Mouse (Mus musculus) gastrocnemius, adult 8-10 months (tissue): Measurements from ENCODE around the gene Fgfr2. TPM values are rescaled to one million over a fixed set of nuclear protein-coding genes. Genes with fewer than 3 reads are reported as not detected.
"Not testable (repeated sequence)": the region's sequence is repeated elsewhere in the genome, so short reads cannot be mapped to it uniquely, and the experiment has no call there.

Experiments
- DNase-seq, 2 experiments: peaks; one replicate each; pipeline ENCODE4 v3.0.0; 2022; ENCODE audit warnings: low spot score in 2 of 2
- total RNA-seq, 4 experiments: library from RNA; stranded (reverse); gene quantifications; 2 replicates each; pipeline ENCODE4 v1.2.4; 2022

The Fgfr2 gene
- total RNA-seq, 4 experiments from 2014 or later: 0.17 to 1.3 (median 0.62) TPM

GRCm38 (mm10) chr7:130519096-130520048 lies 2603.8 kb downstream of the Fgfr2 start:
- DNase-seq: peak; percentile 92 to 95

- no peak for DNase-seq
These were observed 2604.7 kb downstream of the Fgfr2 start for GRCm38 (mm10) chr7:130518213-130519095.

GRCm38 (mm10) chr7:130510243-130510642 lies 2612.9 kb downstream of the Fgfr2 start:
- no peak for DNase-seq

GRCm38 (mm10) chr7:130503006-130503405 lies 2620.1 kb downstream of the Fgfr2 start:
- peak in 1 of 2 experiments; percentile 7 for DNase-seq

GRCm38 (mm10) chr7:130501499-130501898 lies 2621.7 kb downstream of the Fgfr2 start:
- DNase-seq: no peak

GRCm38 (mm10) chr7:130493346-130493745 lies 2629.8 kb downstream of the Fgfr2 start:
- no peak for DNase-seq

- DNase-seq: no peak
These were observed 2631.1 kb downstream of the Fgfr2 start for GRCm38 (mm10) chr7:130492026-130492425.

- not testable (repeated sequence) for DNase-seq
These were observed 2644.1 kb downstream of the Fgfr2 start for GRCm38 (mm10) chr7:130479003-130479402.

GRCm38 (mm10) chr7:130475970-130476369 lies 2647.2 kb downstream of the Fgfr2 start:
- DNase-seq: no peak

GRCm38 (mm10) chr7:130473881-130474280 lies 2649.3 kb downstream of the Fgfr2 start:
- DNase-seq: no peak

GRCm38 (mm10) chr7:130472683-130473082 lies 2650.5 kb downstream of the Fgfr2 start:
- DNase-seq: no peak

- no peak for DNase-seq
These were observed 2652.1 kb downstream of the Fgfr2 start for GRCm38 (mm10) chr7:130471045-130471444.

GRCm38 (mm10) chr7:130455587-130456246 lies 2667.4 kb downstream of the Fgfr2 start:
- DNase-seq: no peak

GRCm38 (mm10) chr7:130454226-130454625 lies 2668.9 kb downstream of the Fgfr2 start:
- DNase-seq: no peak

GRCm38 (mm10) chr7:130435776-130436175 lies 2687.4 kb downstream of the Fgfr2 start:
- no peak for DNase-seq

GRCm38 (mm10) chr7:130432141-130432540 lies 2691.0 kb downstream of the Fgfr2 start:
- DNase-seq: no peak

GRCm38 (mm10) chr7:130426586-130426985 lies 2696.6 kb downstream of the Fgfr2 start:
- no peak for DNase-seq

GRCm38 (mm10) chr7:130425991-130426390 lies 2697.2 kb downstream of the Fgfr2 start:
- no peak for DNase-seq

- DNase-seq: no peak
These were observed 2703.2 kb downstream of the Fgfr2 start for GRCm38 (mm10) chr7:130419961-130420360.

- no peak for DNase-seq
These were observed 2715.5 kb downstream of the Fgfr2 start for GRCm38 (mm10) chr7:130407622-130408021.

GRCm38 (mm10) chr7:130403346-130403745 lies 2719.8 kb downstream of the Fgfr2 start:
- DNase-seq: no peak
